Comparison of ENCODE assay signal across 7 mouse cellular contexts in the genomic region with DNA sequence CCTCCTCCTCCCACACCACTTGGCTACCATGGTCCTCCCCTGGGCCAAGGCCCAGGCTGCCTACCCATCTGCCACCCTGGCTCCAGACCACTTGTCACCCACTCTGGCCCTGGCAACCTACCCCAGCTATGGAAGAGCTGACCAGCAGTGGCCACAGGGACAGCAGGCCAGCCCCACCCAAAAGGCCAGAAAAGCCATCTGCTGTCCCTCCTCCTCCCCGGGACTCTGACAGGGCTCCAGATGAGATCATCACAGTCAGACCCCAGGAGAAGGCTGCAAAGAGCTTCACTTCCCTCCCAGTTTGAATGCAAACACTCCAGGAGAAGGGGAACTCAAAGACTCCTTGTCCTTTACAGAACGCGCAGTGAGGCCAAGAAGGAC. TPM values are rescaled to one million over a fixed set of nuclear protein-coding genes. Genes with fewer than 3 reads are reported as not detected.
DNase-seq lines count a peak whose midpoint lies in the region; ATAC-seq lines count a peak whose summit lies in the region.

No protein-coding gene starts in this region.

- H3K4me2 ChIP-seq in midbrain, embryonic 11.5 days = no peak overlapping the region
- H3K4me2 ChIP-seq in embryonic facial prominence, embryonic 13.5 days = no peak overlapping the region; the same call in 1 of the 2 replicates
- peak overlapping the region; percentile 30 for H3K4me2 ChIP-seq in hindbrain, embryonic 15.5 days
- no peak overlapping the region; the same call in 1 of the 2 replicates for H3K4me2 ChIP-seq in neural tube, embryonic 12.5 days (replicated peaks)

- H3K9ac ChIP-seq in midbrain, embryonic 11.5 days (ENCODE audit: low read length) = no peak overlapping the region
- H3K9ac ChIP-seq in embryonic facial prominence, embryonic 13.5 days = peak overlapping the region; percentile 47
- 0 out of 2 replicates have a peak overlapping the region, but pooled peaks have one; percentile 3 for H3K9ac ChIP-seq in hindbrain, embryonic 15.5 days
- H3K9ac ChIP-seq in neural tube, embryonic 12.5 days = 0 out of 2 replicates have a peak overlapping the region, but pooled peaks have one; percentile 38

- WGBS in midbrain, embryonic 10.5 days = 53% methylated on average over 3 of the region's 3 CpGs
- 41% methylated on average over 3 of the region's 3 CpGs for WGBS in midbrain, embryonic 11.5 days
- WGBS in embryonic facial prominence, embryonic 13.5 days = 60% methylated on average over 3 of the region's 3 CpGs
- 33% methylated on average over 3 of the region's 3 CpGs for WGBS in hindbrain, embryonic 15.5 days
- 67% methylated on average over 3 of the region's 3 CpGs for WGBS in neural tube, embryonic 12.5 days

- peaks cover 78% of the 10 kb centered on the region for H3K36me3 ChIP-seq in midbrain, embryonic 10.5 days
- peaks cover 2% of the 10 kb centered on the region; the same call in 1 of the 2 replicates for H3K36me3 ChIP-seq in midbrain, embryonic 11.5 days (ENCODE audit: control insufficient read depth, insufficient read depth, low read length)
- peaks cover 25% of the 10 kb centered on the region; the same call in 1 of the 2 replicates for H3K36me3 ChIP-seq in embryonic facial prominence, embryonic 13.5 days
- H3K36me3 ChIP-seq in hindbrain, embryonic 15.5 days = 0 out of 2 replicates have a peak, but pooled peaks cover 4% of the 10 kb centered on the region
- H3K36me3 ChIP-seq in neural tube, embryonic 12.5 days = peaks cover 23% of the 10 kb centered on the region

- H3K4me3 ChIP-seq in midbrain, embryonic 10.5 days = no peak overlapping the region
- H3K4me3 ChIP-seq in midbrain, embryonic 11.5 days (ENCODE audit: low read depth, low read length) = no peak overlapping the region
- no peak overlapping the region for H3K4me3 ChIP-seq in embryonic facial prominence, embryonic 13.5 days
- no peak overlapping the region for H3K4me3 ChIP-seq in hindbrain, embryonic 15.5 days
- no peak overlapping the region for H3K4me3 ChIP-seq in neural tube, embryonic 12.5 days

- H3K27me3 ChIP-seq in midbrain, embryonic 10.5 days (ENCODE audit: low read depth, poor library complexity, severe bottlenecking) = no peaks in the 10 kb centered on the region
- H3K27me3 ChIP-seq in midbrain, embryonic 11.5 days (ENCODE audit: control insufficient read depth, insufficient read depth, low read length) = no peaks in the 10 kb centered on the region
- H3K27me3 ChIP-seq in embryonic facial prominence, embryonic 13.5 days = no peaks in the 10 kb centered on the region
- no peaks in the 10 kb centered on the region for H3K27me3 ChIP-seq in hindbrain, embryonic 15.5 days
- H3K27me3 ChIP-seq in neural tube, embryonic 12.5 days (replicated peaks) = no peaks in the 10 kb centered on the region

- no peak for DNase-seq in midbrain, embryonic 10.5 days (ENCODE audit: low spot score)
- DNase-seq in midbrain, embryonic 11.5 days (ENCODE audit: low spot score, missing footprints) = no peak
- DNase-seq in adrenal gland, postnatal 25 days = no peak
- DNase-seq in right cerebral cortex, postnatal 14 days = no peak

- no peaks in the 10 kb centered on the region for H3K9me3 ChIP-seq in midbrain, embryonic 10.5 days (replicated peaks)
- no peaks in the 10 kb centered on the region for H3K9me3 ChIP-seq in midbrain, embryonic 11.5 days (ENCODE audit: control insufficient read depth, low read length)
- no peaks in the 10 kb centered on the region for H3K9me3 ChIP-seq in embryonic facial prominence, embryonic 13.5 days
- no peaks in the 10 kb centered on the region for H3K9me3 ChIP-seq in hindbrain, embryonic 15.5 days
- H3K9me3 ChIP-seq in neural tube, embryonic 12.5 days = no peaks in the 10 kb centered on the region

- ATAC-seq in midbrain, embryonic 11.5 days (ENCODE audit: low FRiP score) = no peak
- no peak for ATAC-seq in embryonic facial prominence, embryonic 13.5 days (ENCODE audit: insufficient number of reproducible peaks, insufficient read depth, low FRiP score, low TSS enrichment, low read depth)
- no peak for ATAC-seq in hindbrain, embryonic 15.5 days (ENCODE audit: low FRiP score, low read depth)
- no peak for ATAC-seq in neural tube, embryonic 12.5 days (ENCODE audit: low FRiP score, low read depth)

- H3K4me1 ChIP-seq in midbrain, embryonic 10.5 days = peaks cover 97% of the 10 kb centered on the region
- peaks cover 48% of the 10 kb centered on the region for H3K4me1 ChIP-seq in midbrain, embryonic 11.5 days (ENCODE audit: control insufficient read depth, insufficient read depth, low read length)
- peaks cover 77% of the 10 kb centered on the region for H3K4me1 ChIP-seq in embryonic facial prominence, embryonic 13.5 days
- H3K4me1 ChIP-seq in hindbrain, embryonic 15.5 days (replicated peaks) = peaks cover 95% of the 10 kb centered on the region
- peaks cover 82% of the 10 kb centered on the region for H3K4me1 ChIP-seq in neural tube, embryonic 12.5 days

- peak overlapping the region; percentile 69 for H3K27ac ChIP-seq in midbrain, embryonic 10.5 days (replicated peaks)
- no peak overlapping the region for H3K27ac ChIP-seq in midbrain, embryonic 11.5 days (ENCODE audit: low read depth, low read length)
- H3K27ac ChIP-seq in embryonic facial prominence, embryonic 13.5 days = peak overlapping the region; percentile 68
- H3K27ac ChIP-seq in hindbrain, embryonic 15.5 days (replicated peaks) = peak overlapping the region; percentile 71
- H3K27ac ChIP-seq in neural tube, embryonic 12.5 days = no peak overlapping the region

RNA-seq across cellular contexts. Expression of gene Soga1, which starts 9.7 kb away (rescaled TPM):
- polyA plus RNA-seq in midbrain, embryonic 10.5 days (2016; fragmentation: Nextera tagmentation; extraction: Ambion mirVana) = 3.6 and 3.7 TPM in 2 replicates
- 5.2 and 6.0 TPM in 2 replicates for polyA plus RNA-seq in midbrain, embryonic 11.5 days (2014; fragmentation: Nextera tagmentation; extraction: Ambion mirVana)
- 4.6 and 7.1 TPM in 2 replicates for polyA plus RNA-seq in embryonic facial prominence, embryonic 13.5 days (2015; fragmentation: Nextera tagmentation; extraction: Ambion mirVana)
- polyA plus RNA-seq in hindbrain, embryonic 15.5 days (2015; fragmentation: Nextera tagmentation; extraction: Ambion mirVana) = 5.2 and 6.3 TPM in 2 replicates
- polyA plus RNA-seq in neural tube, embryonic 12.5 days (2016; fragmentation: Nextera tagmentation; extraction: Ambion mirVana) = 6.1 TPM in 2 replicates
- total RNA-seq in adrenal gland, postnatal 25 days (2021) = 45.8 and 49.1 TPM in 2 replicates

RNA-seq across cellular contexts. Expression of gene Tldc2, which starts 17.5 kb away (rescaled TPM):
- not detected in 2 replicates for polyA plus RNA-seq in midbrain, embryonic 10.5 days (2016; fragmentation: Nextera tagmentation; extraction: Ambion mirVana)
- polyA plus RNA-seq in midbrain, embryonic 11.5 days (2014; fragmentation: Nextera tagmentation; extraction: Ambion mirVana) = not detected in 2 replicates
- polyA plus RNA-seq in embryonic facial prominence, embryonic 13.5 days (2015; fragmentation: Nextera tagmentation; extraction: Ambion mirVana) = not detected in 2 replicates
- not detected in 2 replicates for polyA plus RNA-seq in hindbrain, embryonic 15.5 days (2015; fragmentation: Nextera tagmentation; extraction: Ambion mirVana)
- polyA plus RNA-seq in neural tube, embryonic 12.5 days (2016; fragmentation: Nextera tagmentation; extraction: Ambion mirVana) = not detected in 2 replicates
- not detected in 2 replicates for total RNA-seq in adrenal gland, postnatal 25 days (2021)

Comparison
In these comparisons a context has a peak if more than half of its experiments do, and no peak if none do; other contexts are left out.
1. H3K27ac ChIP-seq: peak in midbrain, embryonic 10.5 days (single experiment), embryonic facial prominence, embryonic 13.5 days (single experiment) and hindbrain, embryonic 15.5 days (single experiment); none in midbrain, embryonic 11.5 days (single experiment) and neural tube, embryonic 12.5 days (single experiment).